Mouse (Mus musculus): ENCODE results near the gene Gm27027. TPM values are rescaled to one million over a fixed set of nuclear protein-coding genes. Genes with fewer than 3 reads are reported as not detected.

The Gm27027 gene
- polyA plus RNA-seq (2012; rRNA removed): not detected in 2 replicates

DNA sequence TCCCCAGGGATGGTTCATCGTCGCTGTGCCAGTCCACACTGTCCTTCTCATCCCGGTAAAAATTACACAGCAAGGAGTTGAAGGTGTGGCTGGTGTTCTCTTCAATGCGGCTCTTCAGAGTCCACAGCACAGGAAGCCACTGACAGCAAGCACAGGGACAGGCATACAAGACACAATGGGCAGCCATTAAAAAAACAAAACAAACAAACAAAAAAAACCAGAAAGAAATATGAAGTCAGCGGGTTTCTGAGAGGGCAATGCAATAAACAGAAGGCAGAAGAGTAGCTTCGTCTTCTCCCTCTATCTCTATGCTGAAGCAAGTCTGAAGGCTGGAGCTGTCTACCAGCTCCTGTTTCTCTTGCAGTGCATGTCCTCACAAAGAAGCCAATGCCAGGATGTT is at the start of gene Gm27027:
Gm27027 (minus strand) TSS at position 101 of the 400 bp plus-strand sequence.

DNA sequence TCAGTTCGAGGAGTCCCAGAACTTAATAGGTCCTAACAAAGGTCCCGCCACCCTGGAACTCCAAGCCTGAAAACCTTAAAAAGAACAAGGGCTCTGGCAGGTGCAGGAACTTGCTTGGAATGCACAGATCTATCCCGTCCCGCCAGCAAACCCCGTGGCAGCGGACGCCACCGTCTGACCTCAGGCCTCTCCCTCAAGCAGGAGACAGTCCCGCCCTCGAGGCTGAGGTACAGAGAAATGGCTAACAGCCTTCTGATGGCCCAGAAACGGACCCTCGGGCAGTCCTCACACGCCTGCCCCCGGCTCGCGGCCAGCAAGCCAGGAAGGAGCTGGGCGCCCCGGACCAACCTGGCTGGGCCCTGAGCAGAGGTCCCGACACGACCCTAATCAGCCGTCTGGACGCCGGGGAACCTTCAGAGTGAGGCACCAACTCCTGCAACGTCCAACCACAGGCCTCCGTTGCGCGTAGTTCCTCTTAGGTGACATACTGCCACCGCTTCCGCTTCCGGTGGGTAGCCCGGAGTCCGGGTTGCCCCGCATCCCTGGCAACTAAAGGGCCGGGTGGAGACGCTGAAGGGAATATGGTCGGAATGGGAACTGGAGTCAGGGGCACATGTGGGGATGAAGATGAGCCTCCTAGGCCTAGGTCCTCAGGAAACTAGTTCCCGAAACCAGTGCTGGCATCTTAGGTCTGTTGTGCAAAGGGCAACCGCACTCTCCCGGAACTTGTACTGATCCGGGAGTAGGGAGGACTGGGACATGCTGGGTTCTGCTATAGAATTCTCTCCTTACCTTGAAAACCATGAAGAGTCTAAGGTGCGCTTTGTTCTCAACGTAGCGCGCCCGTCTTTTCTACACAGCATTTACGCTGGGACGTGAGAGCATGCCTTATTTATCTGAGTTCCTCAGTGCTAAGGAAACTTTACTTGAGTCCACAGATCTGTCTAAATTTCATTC is 14.5 kb upstream of the Gm27027 start, which contains the start of gene Alkbh3:
Alkbh3 (minus strand) TSS at position 473 of the 957 bp plus-strand sequence.

DNA sequence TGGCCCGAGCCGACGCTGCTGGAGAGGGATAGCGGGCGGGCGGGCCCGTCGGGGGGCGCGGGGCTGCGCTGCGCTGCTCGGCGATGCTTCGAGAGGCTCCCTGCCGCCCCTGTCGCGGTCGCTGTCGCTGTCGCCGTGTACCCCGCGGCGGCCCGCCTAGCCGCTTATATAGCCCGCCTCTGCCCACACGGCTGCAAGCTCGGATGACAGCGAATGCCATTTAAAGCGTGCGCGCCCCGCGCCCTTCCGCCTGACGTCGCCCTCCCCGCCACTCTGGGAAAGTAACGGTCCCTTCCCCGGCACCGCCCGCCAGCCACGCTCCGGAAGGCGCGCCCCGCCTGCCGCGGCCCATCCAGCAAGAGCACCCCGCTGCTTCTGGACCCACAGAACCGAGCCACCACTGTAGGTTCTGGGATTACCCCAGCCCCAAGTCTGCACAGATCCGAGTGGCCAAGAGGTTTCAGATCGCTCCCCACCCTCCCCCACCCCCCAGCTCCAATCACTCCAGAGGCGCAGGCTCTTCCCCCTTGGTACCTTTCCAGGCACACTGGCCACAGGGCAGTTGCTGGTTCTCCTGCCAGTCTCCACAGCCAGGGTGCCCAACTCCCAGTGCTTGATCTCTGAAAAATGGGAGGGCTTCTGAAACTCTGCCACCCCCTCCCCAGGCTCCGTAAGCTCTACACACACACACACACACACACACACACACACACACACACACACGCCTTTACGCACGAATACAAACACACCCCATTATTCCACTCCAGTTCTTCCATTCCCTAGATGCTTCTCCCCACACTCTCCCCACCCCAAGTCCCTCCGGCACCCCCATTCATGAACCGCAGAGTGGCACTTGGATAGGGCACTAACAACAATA is 39.0 kb downstream of the Gm27027 start, which contains the start of gene Gm13889:
Gm13889 (minus strand) TSS at position 294 of the 877 bp plus-strand sequence.

Other genes with a start within 250 kb of the Gm27027 start
- 81.9 and 89.9 TPM in 2 replicates for gene Ext2, start 173.8 kb downstream of the Gm27027 start, polyA plus RNA-seq (2012; rRNA removed)
- 27.9 and 31.5 TPM in 2 replicates for gene Accs, start 146.4 kb downstream of the Gm27027 start, polyA plus RNA-seq (2012; rRNA removed)
- 6.2 and 9.7 TPM in 2 replicates for gene Accsl, start 127.2 kb downstream of the Gm27027 start, polyA plus RNA-seq (2012; rRNA removed)
- 55.6 and 61.4 TPM in 2 replicates for gene Gm13889, start 39.2 kb downstream of the Gm27027 start, polyA plus RNA-seq (2012; rRNA removed)
- 29.9 and 38.3 TPM in 2 replicates for gene Alkbh3, start 14.5 kb upstream of the Gm27027 start, polyA plus RNA-seq (2012; rRNA removed)
- 15.8 and 22.8 TPM in 2 replicates for gene Hsd17b12, start 161.6 kb upstream of the Gm27027 start, polyA plus RNA-seq (2012; rRNA removed)

Measured in ovary, adult 2 months (tissue).